Mouse (Mus musculus) liver, embryonic 14.5 days (tissue): Measurements from ENCODE around the gene Vamp5.

Source experiments
- CTCF ChIP-seq: IDR thresholded peaks from 2 replicates; pipeline ENCODE4 v1.5.1; 2016; ENCODE audit warnings: antibody characterized with exemption, low read depth, control low read depth
- EP300 ChIP-seq: IDR thresholded peaks from 2 replicates; pipeline ENCODE4 v1.6.1; 2016; ENCODE audit warnings: antibody characterized with exemption, low read depth

- TF ChIP-seq EP300 (no peak), CTCF (no peak)
Observed at GRCm38 (mm10) chr6:72361121-72361551, 19.1 kb downstream of the Vamp5 start.
